31 mouse cellular contexts compared by ENCODE assay signal in the genomic region with DNA sequence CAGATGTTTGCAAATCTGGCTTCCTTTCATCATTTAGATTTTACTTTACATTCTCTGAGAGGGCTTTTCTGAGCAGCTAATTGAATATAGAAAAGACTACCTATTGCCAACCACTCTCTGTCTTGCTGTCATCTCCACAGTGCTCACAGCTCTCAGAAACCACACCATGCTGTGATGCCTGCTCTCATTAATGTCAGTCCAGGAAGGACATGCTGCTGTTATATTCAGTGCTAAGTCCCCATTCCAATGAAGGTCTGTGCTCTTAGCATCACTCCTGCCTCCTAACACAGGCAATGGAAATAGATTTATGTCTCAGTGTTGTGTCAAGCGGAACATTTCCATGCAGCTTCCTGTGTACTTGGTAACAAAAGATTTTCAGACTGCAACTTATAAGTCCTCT. TPM values are rescaled to one million over a fixed set of nuclear protein-coding genes. Genes with fewer than 3 reads are reported as not detected.
DNase-seq lines count a peak whose midpoint lies in the region; ATAC-seq lines count a peak whose summit lies in the region.
"Had no signal": no experiment of that assay in that cellular context is flagged by ENCODE, and none has a peak within 500 bp of the region (broad histone marks: within the 10 kb centered on the region; RNA-seq: fewer than 3 reads in every experiment).

No protein-coding gene starts in this region.

- H3K4me3 ChIP-seq in hindbrain, embryonic 16.5 days (ENCODE audit: low read length), result no peak overlapping the region
- H3K4me3 ChIP-seq in hindbrain, embryonic 10.5 days, result no peak overlapping the region
- no peak overlapping the region for H3K4me3 ChIP-seq in midbrain, embryonic 14.5 days (replicated peaks; ENCODE audit: low read depth, low read length)
- H3K4me3 ChIP-seq in midbrain, embryonic 11.5 days (ENCODE audit: low read depth, low read length), result no peak overlapping the region
- no peak overlapping the region for H3K4me3 ChIP-seq in midbrain, embryonic 16.5 days (ENCODE audit: low read depth, low read length)
- H3K4me3 ChIP-seq in liver, embryonic 12.5 days, result no peak overlapping the region
- H3K4me3 ChIP-seq: embryonic facial prominence, embryonic 12.5 days; heart, adult 2 months; heart, embryonic 12.5 days; hindbrain, embryonic 15.5 days; intestine, embryonic 15.5 days; limb, embryonic 12.5 days; lung, embryonic 15.5 days; neural tube, embryonic 15.5 days had no signal

- H3K36me3 ChIP-seq in hindbrain, embryonic 16.5 days (ENCODE audit: control insufficient read depth, insufficient read depth, low read length), result no peaks in the 10 kb centered on the region
- H3K36me3 ChIP-seq in hindbrain, embryonic 10.5 days, result no peaks in the 10 kb centered on the region
- no peaks in the 10 kb centered on the region for H3K36me3 ChIP-seq in midbrain, embryonic 14.5 days (ENCODE audit: control insufficient read depth, insufficient read depth, low read length)
- no peaks in the 10 kb centered on the region for H3K36me3 ChIP-seq in midbrain, embryonic 11.5 days (ENCODE audit: control insufficient read depth, insufficient read depth, low read length)
- H3K36me3 ChIP-seq in midbrain, embryonic 16.5 days (ENCODE audit: control insufficient read depth, insufficient read depth, low read length), result no peaks in the 10 kb centered on the region
- H3K36me3 ChIP-seq in liver, embryonic 12.5 days, result no peaks in the 10 kb centered on the region
- H3K36me3 ChIP-seq: embryonic facial prominence, embryonic 12.5 days; heart, embryonic 12.5 days; hindbrain, embryonic 15.5 days; intestine, embryonic 15.5 days; limb, embryonic 12.5 days; lung, embryonic 15.5 days; neural tube, embryonic 15.5 days had no signal

- no peak overlapping the region for H3K27ac ChIP-seq in hindbrain, embryonic 16.5 days (ENCODE audit: low read depth, low read length)
- H3K27ac ChIP-seq in hindbrain, embryonic 10.5 days, result no peak overlapping the region
- H3K27ac ChIP-seq in midbrain, embryonic 14.5 days (replicated peaks; ENCODE audit: low read depth, low read length), result 0 out of 2 replicates have a peak overlapping the region, but pooled peaks have one; percentile 32
- no peak overlapping the region for H3K27ac ChIP-seq in midbrain, embryonic 11.5 days (ENCODE audit: low read depth, low read length)
- H3K27ac ChIP-seq in midbrain, embryonic 16.5 days (ENCODE audit: low read length), result no peak overlapping the region
- H3K27ac ChIP-seq in liver, embryonic 12.5 days, result no peak overlapping the region
- H3K27ac ChIP-seq: embryonic facial prominence, embryonic 12.5 days; heart, adult 2 months; hindbrain, embryonic 15.5 days; intestine, embryonic 15.5 days; limb, embryonic 12.5 days; lung, embryonic 15.5 days; neural tube, embryonic 15.5 days; stomach, postnatal 0 days had no signal

- WGBS in hindbrain, embryonic 16.5 days, result 86% methylated on average over 1 of the region's 1 CpGs
- WGBS in hindbrain, embryonic 10.5 days, result 92% methylated on average over 1 of the region's 1 CpGs
- 72% methylated on average over 1 of the region's 1 CpGs for WGBS in midbrain, embryonic 14.5 days
- 95% methylated on average over 1 of the region's 1 CpGs for WGBS in midbrain, embryonic 11.5 days
- 71% methylated on average over 1 of the region's 1 CpGs for WGBS in midbrain, embryonic 16.5 days
- 68% methylated on average over 1 of the region's 1 CpGs for WGBS in liver, embryonic 12.5 days (ENCODE audit: insufficient replicate concordance)

- H3K4me1 ChIP-seq in hindbrain, embryonic 16.5 days (ENCODE audit: control insufficient read depth, insufficient read depth, low read depth, low read length), result no peaks in the 10 kb centered on the region
- no peaks in the 10 kb centered on the region for H3K4me1 ChIP-seq in hindbrain, embryonic 10.5 days (replicated peaks)
- H3K4me1 ChIP-seq in midbrain, embryonic 14.5 days (ENCODE audit: control insufficient read depth, insufficient read depth, low read length), result no peaks in the 10 kb centered on the region
- no peaks in the 10 kb centered on the region for H3K4me1 ChIP-seq in midbrain, embryonic 11.5 days (ENCODE audit: control insufficient read depth, insufficient read depth, low read length)
- no peaks in the 10 kb centered on the region for H3K4me1 ChIP-seq in midbrain, embryonic 16.5 days (ENCODE audit: control insufficient read depth, insufficient read depth, low read length)
- H3K4me1 ChIP-seq in liver, embryonic 12.5 days, result no peaks in the 10 kb centered on the region
- H3K4me1 ChIP-seq: embryonic facial prominence, embryonic 12.5 days; heart, embryonic 12.5 days; hindbrain, embryonic 15.5 days; intestine, embryonic 15.5 days; limb, embryonic 12.5 days; lung, embryonic 15.5 days; neural tube, embryonic 15.5 days had no signal

- H3K4me2 ChIP-seq in hindbrain, embryonic 16.5 days (ENCODE audit: low read length), result no peak overlapping the region
- no peak overlapping the region for H3K4me2 ChIP-seq in midbrain, embryonic 14.5 days (ENCODE audit: low read length)
- no peak overlapping the region for H3K4me2 ChIP-seq in midbrain, embryonic 11.5 days
- no peak overlapping the region for H3K4me2 ChIP-seq in midbrain, embryonic 16.5 days (ENCODE audit: low read length)
- H3K4me2 ChIP-seq in liver, embryonic 12.5 days, result no peak overlapping the region
- H3K4me2 ChIP-seq: embryonic facial prominence, embryonic 12.5 days; heart, embryonic 12.5 days; hindbrain, embryonic 15.5 days; intestine, embryonic 15.5 days; limb, embryonic 12.5 days; lung, embryonic 15.5 days; neural tube, embryonic 15.5 days had no signal

- H3K9me3 ChIP-seq in hindbrain, embryonic 16.5 days (ENCODE audit: control insufficient read depth, low read length), result no peaks in the 10 kb centered on the region
- H3K9me3 ChIP-seq in hindbrain, embryonic 10.5 days, result no peaks in the 10 kb centered on the region
- no peaks in the 10 kb centered on the region for H3K9me3 ChIP-seq in midbrain, embryonic 14.5 days (ENCODE audit: control insufficient read depth, low read length)
- no peaks in the 10 kb centered on the region for H3K9me3 ChIP-seq in midbrain, embryonic 11.5 days (ENCODE audit: control insufficient read depth, low read length)
- no peaks in the 10 kb centered on the region for H3K9me3 ChIP-seq in midbrain, embryonic 16.5 days (replicated peaks; ENCODE audit: control insufficient read depth, low read length, poor library complexity, severe bottlenecking)
- no peaks in the 10 kb centered on the region for H3K9me3 ChIP-seq in liver, embryonic 12.5 days (replicated peaks)
- H3K9me3 ChIP-seq: embryonic facial prominence, embryonic 12.5 days; heart, embryonic 12.5 days; hindbrain, embryonic 15.5 days; intestine, embryonic 15.5 days; limb, embryonic 12.5 days; lung, embryonic 15.5 days; neural tube, embryonic 15.5 days had no signal

- DNase-seq in hindbrain, embryonic 10.5 days (ENCODE audit: low spot score), result no peak
- peak; percentile 6 for DNase-seq in midbrain, embryonic 14.5 days
- DNase-seq in midbrain, embryonic 11.5 days (ENCODE audit: low spot score, missing footprints), result no peak
- DNase-seq in frontal cortex, adult 2 months (ENCODE audit: extremely low spot score in 1 of 2, low spot score in 1 of 2), result no peak
- DNase-seq: adrenal gland, postnatal 25 days; cerebellum, adult 2 months; cerebellum, postnatal 36 days; heart, adult 2 months; heart, postnatal 4 days; kidney, adult 2 months; layer of hippocampus, postnatal 36 days; right cerebral cortex, adult 18-20 months; thymus, adult 18-20 months; thymus, postnatal 25 days had no signal

- H3K27me3 ChIP-seq in hindbrain, embryonic 16.5 days (replicated peaks; ENCODE audit: control insufficient read depth, insufficient read depth, low read length), result no peaks in the 10 kb centered on the region
- no peaks in the 10 kb centered on the region for H3K27me3 ChIP-seq in hindbrain, embryonic 10.5 days (ENCODE audit: insufficient read depth, poor library complexity, severe bottlenecking)
- H3K27me3 ChIP-seq in midbrain, embryonic 14.5 days (ENCODE audit: control insufficient read depth, insufficient read depth, low read length), result no peaks in the 10 kb centered on the region
- no peaks in the 10 kb centered on the region for H3K27me3 ChIP-seq in midbrain, embryonic 11.5 days (ENCODE audit: control insufficient read depth, insufficient read depth, low read length)
- H3K27me3 ChIP-seq in midbrain, embryonic 16.5 days (ENCODE audit: control insufficient read depth, insufficient read depth, low read depth, low read length), result no peaks in the 10 kb centered on the region
- no peaks in the 10 kb centered on the region for H3K27me3 ChIP-seq in liver, embryonic 12.5 days (replicated peaks)
- H3K27me3 ChIP-seq: embryonic facial prominence, embryonic 12.5 days; heart, embryonic 12.5 days; hindbrain, embryonic 15.5 days; intestine, embryonic 15.5 days; limb, embryonic 12.5 days; lung, embryonic 15.5 days; neural tube, embryonic 15.5 days had no signal

- ATAC-seq in hindbrain, embryonic 16.5 days, result peak; percentile 50; the same call in 1 of the 2 replicates
- ATAC-seq in midbrain, embryonic 14.5 days (ENCODE audit: low FRiP score, low TSS enrichment), result no peak
- ATAC-seq in midbrain, embryonic 11.5 days (ENCODE audit: low FRiP score), result no peak
- peak; percentile 75; the same call in 1 of the 2 replicates for ATAC-seq in midbrain, embryonic 16.5 days
- ATAC-seq in liver, embryonic 12.5 days, result no peak
- ATAC-seq: forebrain, embryonic 16.5 days; intestine, embryonic 15.5 days had no signal

- no peak overlapping the region for H3K9ac ChIP-seq in hindbrain, embryonic 16.5 days (ENCODE audit: low read depth, low read length)
- no peak overlapping the region for H3K9ac ChIP-seq in midbrain, embryonic 14.5 days (replicated peaks; ENCODE audit: low read length)
- H3K9ac ChIP-seq in midbrain, embryonic 11.5 days (ENCODE audit: low read length), result no peak overlapping the region
- no peak overlapping the region for H3K9ac ChIP-seq in midbrain, embryonic 16.5 days (ENCODE audit: low read depth, low read length)
- no peak overlapping the region for H3K9ac ChIP-seq in liver, embryonic 12.5 days
- H3K9ac ChIP-seq: embryonic facial prominence, embryonic 12.5 days; heart, embryonic 12.5 days; hindbrain, embryonic 15.5 days; intestine, embryonic 15.5 days; limb, embryonic 12.5 days; lung, embryonic 15.5 days; neural tube, embryonic 15.5 days had no signal

RNA-seq across cellular contexts. Expression of a gene that starts 45.6 kb away (rescaled TPM):
- polyA plus RNA-seq in hindbrain, embryonic 16.5 days (2015; fragmentation: Nextera tagmentation; extraction: Ambion mirVana), result 5.2 and 5.5 TPM in 2 replicates
- 0.30 and 0.39 TPM in 2 replicates for polyA plus RNA-seq in hindbrain, embryonic 10.5 days (2016; fragmentation: Nextera tagmentation; extraction: Ambion mirVana)
- polyA plus RNA-seq in midbrain, embryonic 14.5 days (2014; fragmentation: Nextera tagmentation; extraction: Ambion mirVana), result 2.4 and 3.2 TPM in 2 replicates
- 0.05 and 0.15 TPM in 2 replicates for polyA plus RNA-seq in midbrain, embryonic 11.5 days (2014; fragmentation: Nextera tagmentation; extraction: Ambion mirVana)
- polyA plus RNA-seq in midbrain, embryonic 16.5 days (2015; fragmentation: Nextera tagmentation; extraction: Ambion mirVana), result 4.8 and 5.2 TPM in 2 replicates
- not detected in 2 replicates for polyA plus RNA-seq in liver, embryonic 12.5 days (2016; fragmentation: Nextera tagmentation; extraction: Ambion mirVana)
- polyA plus RNA-seq in frontal cortex, adult 2 months (2012; rRNA removed), result 0.65 and 0.72 TPM in 2 replicates
- polyA plus RNA-seq: heart, adult 2 months; heart, embryonic 12.5 days; heart, postnatal 0 days; kidney, adult 2 months; kidney, embryonic 16.5 days; limb, embryonic 12.5 days; liver, adult 2 months; liver, embryonic 16.5 days; lung, embryonic 15.5 days; spleen, adult 2 months had no signal

Comparison
In these comparisons a context has a peak if more than half of its experiments do, and no peak if none do; other contexts are left out.
1. ATAC-seq: peak in hindbrain, embryonic 16.5 days (single experiment) and midbrain, embryonic 16.5 days (single experiment); none in midbrain, embryonic 14.5 days (single experiment), midbrain, embryonic 11.5 days (single experiment) and liver, embryonic 12.5 days (single experiment).